Mouse (Mus musculus) ES-E14 (cell line): ENCODE measurements at regions not wholly inside any gene's neighbourhood (a gene's known extent, or its start where the extent isn't known, plus 50 kb on each side); places are given as distances from the start of the nearest gene placed in this dataset.

Experiments
- CHD2 ChIP-seq: IDR thresholded peaks from 2 replicates; pipeline ENCODE4 v1.6.1; 2014; ENCODE audit warnings: mild to moderate bottlenecking, low read depth, low read length, inconsistent platforms
- HCFC1 ChIP-seq: IDR thresholded peaks from 2 replicates; pipeline ENCODE4 v1.6.1; 2012; ENCODE audit warnings: low read length, inconsistent platforms, borderline replicate concordance; ENCODE audit not compliant: insufficient read depth
- ZC3H11A ChIP-seq: IDR thresholded peaks from 2 replicates; pipeline ENCODE4 v1.6.1; 2012; ENCODE audit warnings: low read depth, mild to moderate bottlenecking, inconsistent platforms, low read length, borderline replicate concordance
- ZNF384 ChIP-seq: IDR thresholded peaks from 2 replicates; pipeline ENCODE4 v1.6.1; 2012; ENCODE audit warnings: low read depth, low read length, inconsistent platforms

GRCm38 (mm10) chr15:61397061-61397460 lies 474.2 kb upstream of the A1bg start:
- TF ChIP-seq ZC3H11A = no peak
- TF ChIP-seq CHD2 = no peak
- TF ChIP-seq HCFC1 = no peak
- no peak for TF ChIP-seq ZNF384
